Mouse (Mus musculus): ENCODE data around the gene Pck1. TPM values are rescaled to one million over a fixed set of nuclear protein-coding genes. Genes with fewer than 3 reads are reported as not detected.
"Not testable (repeated sequence)": the region's sequence is repeated elsewhere in the genome, so short reads cannot be mapped to it uniquely, and the experiment has no call there.

Gene Pck1
- polyA plus RNA-seq (2015; fragmentation: Nextera tagmentation; extraction: Ambion mirVana): 0.54 and 0.66 TPM in 2 replicates

DNA sequence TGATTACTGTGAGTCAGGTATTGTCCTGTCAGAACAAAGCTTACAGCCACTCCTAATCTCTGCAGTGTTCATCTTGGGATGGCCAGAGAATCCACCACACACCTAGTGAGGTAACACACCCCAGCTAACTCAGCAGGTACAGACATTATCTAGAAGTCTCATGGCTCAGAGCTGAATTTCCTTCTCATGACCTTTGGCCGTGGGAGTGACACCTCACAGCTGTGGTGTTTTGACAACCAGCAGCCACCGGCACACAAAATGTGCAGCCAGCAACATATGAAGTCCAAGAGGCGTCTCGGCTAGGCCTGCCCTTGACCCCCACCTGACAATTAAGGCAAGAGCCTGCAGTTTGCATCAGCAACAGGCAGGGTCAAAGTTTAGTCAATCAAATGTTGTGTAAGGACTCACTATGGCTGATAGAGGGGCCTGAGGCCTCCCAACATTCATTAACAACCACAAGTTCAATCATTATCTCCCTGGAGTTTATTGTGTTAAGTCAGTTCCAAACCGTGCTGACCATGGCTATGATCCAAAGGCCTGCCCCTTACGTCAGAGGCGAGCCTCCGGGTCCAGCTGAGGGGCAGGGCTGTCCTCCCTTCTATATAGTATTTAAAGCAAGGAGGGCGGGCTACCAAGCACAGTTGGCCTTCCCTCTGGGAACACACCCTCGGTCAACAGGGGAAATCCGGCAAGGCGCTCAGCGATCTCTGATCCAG is at the start of gene Pck1:
Gene Pck1, plus strand, starts transcription at position 613 of the 716 bp plus-strand sequence.
- Histone ChIP-seq H3K27me3 (peaks cover 9% of the 10 kb centered on the region; the same call in 1 of the 2 replicates), H3K9ac (no peak within 1 kb of the TSS), H3K36me3 (replicated peaks) (no peaks in the 10 kb centered on the region), H3K4me2 (peak within 1 kb of the TSS; percentile 16; the same call in 1 of the 2 replicates), H3K27ac (replicated peaks) (no peak within 1 kb of the TSS; the same call in 1 of the 2 replicates), H3K4me1 (replicated peaks) (peaks cover 19% of the 10 kb centered on the region), H3K9me3 (replicated peaks) (no peaks in the 10 kb centered on the region), H3K4me3 (replicated peaks) (no peak within 1 kb of the TSS)
- peak; percentile 80 for ATAC-seq (ENCODE audit: insufficient read depth)
- WGBS (ENCODE audit: insufficient replicate concordance): 68% methylated on average over 13 of the region's 13 CpGs

DNA sequence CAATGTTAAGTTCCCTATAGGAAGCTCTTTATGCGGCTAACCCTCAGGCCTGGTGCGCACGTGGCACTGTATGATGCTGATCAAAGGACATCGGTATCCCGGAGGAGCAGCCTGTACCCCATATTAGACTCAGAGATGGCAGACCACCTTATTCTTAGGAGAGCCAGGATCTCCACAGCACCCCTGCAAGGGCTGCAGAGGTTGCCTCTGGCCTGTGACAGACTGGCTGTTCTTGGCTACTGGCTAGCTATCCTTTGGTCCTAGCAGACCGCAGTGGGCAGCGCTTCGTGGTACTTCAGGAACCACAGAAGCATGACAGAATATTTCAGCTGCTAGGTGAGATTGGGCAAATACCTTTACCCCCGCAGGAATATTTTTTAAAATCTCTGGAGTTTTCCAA is 46.4 kb upstream of the Pck1 start:
- Histone ChIP-seq H3K4me2 (no peak overlapping the region), H3K27me3 (peaks cover 9% of the 10 kb centered on the region), H3K4me3 (replicated peaks) (no peak overlapping the region), H3K36me3 (replicated peaks) (no peaks in the 10 kb centered on the region), H3K9ac (no peak overlapping the region), H3K4me1 (replicated peaks) (0 out of 2 replicates have a peak, but pooled peaks cover 5% of the 10 kb centered on the region), H3K27ac (replicated peaks) (no peak overlapping the region), H3K9me3 (replicated peaks) (no peaks in the 10 kb centered on the region)
- ATAC-seq (ENCODE audit: insufficient read depth): no peak
- WGBS (ENCODE audit: insufficient replicate concordance): 65% methylated on average over 9 of the region's 9 CpGs

DNA sequence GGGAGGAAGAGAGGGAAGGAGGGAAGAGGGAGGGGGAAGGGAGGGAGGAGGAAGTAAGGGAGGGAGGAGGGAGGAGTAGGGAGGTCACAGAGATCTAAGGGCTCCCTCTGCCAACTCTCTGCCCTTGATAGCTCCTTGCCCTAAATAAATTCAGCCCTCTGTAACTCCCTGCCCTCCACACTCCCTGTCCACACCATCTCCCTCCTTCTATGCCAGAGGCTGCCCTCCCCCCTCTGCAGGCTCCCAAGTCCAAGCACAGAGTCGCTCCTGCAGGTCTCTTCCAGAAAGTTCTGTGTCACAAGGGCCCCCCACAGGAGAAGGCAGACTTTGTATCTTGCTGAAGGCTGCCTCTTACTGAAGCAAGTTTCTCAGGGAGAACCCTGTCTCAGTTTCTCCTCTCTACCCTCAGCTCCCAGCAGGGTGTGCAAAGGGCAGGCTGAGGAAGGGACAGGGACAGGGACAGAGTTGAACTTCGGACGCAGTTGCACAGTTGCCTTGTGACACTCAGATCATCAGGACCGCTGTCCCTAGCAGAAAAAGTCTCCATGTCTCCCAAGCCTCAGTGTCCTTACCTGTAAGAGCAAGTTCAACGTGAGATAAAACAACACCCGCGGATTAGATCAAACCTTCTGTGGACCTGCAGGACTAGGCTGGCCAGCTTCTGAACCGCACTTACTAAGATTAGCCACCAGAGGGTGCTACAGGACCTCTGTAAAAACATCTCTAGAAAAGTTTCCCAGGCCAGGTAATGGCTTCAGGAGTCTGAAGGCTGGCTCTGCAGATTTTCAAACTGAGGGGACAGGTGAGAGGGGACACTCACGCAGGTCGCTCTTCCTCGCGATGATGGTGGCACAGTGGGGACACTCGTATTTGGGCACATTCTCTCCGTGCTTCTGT is 45.7 kb upstream of the Pck1 start:
- no peak overlapping the region for H3K4me3 ChIP-seq (replicated peaks)
- no peak overlapping the region for H3K9ac ChIP-seq
- H3K36me3 ChIP-seq (replicated peaks): no peaks in the 10 kb centered on the region
- no peak overlapping the region for H3K27ac ChIP-seq (replicated peaks)
- H3K27me3 ChIP-seq: peaks cover 3% of the 10 kb centered on the region; the same call in 1 of the 2 replicates
- no peaks in the 10 kb centered on the region for H3K9me3 ChIP-seq (replicated peaks)
- peak; percentile 30 for ATAC-seq (ENCODE audit: insufficient read depth)
- H3K4me2 ChIP-seq: no peak overlapping the region
- H3K4me1 ChIP-seq (replicated peaks): 0 out of 2 replicates have a peak, but pooled peaks cover 5% of the 10 kb centered on the region
- WGBS (ENCODE audit: insufficient replicate concordance): 17% methylated on average over 14 of the region's 14 CpGs

DNA sequence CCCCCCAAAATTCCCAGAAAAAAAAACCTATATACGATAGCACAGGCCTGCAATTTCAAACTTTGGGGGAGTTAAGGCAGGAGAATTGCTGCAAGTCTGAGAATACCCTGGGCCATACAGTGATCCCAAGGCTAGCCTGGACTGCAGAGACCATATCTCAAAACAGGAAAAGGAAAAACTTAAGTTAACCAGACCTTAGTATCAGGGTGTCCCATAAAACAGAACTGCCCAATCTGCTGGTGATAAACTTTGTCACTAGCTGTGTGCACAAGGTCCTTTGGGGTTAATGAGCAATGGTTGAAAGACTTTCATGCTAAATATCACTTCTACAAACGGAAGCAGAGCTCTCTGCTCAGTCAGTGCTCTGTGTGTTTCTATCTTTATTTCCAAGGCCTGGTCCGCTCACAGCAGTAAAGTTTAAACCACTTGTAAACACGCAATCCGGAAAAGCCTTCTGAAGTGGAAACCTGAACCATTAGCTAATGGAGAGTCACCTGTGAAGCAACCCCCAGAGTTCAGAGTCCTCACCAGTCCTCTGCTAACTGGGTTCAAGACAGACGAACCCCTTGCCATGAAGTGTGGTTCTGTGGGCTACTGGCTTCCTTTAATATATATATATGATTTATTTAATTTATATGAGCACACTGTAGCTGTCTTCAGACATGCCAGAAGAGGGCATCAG is 44.2 kb upstream of the Pck1 start:
- Histone ChIP-seq H3K27ac (replicated peaks) (no peak overlapping the region), H3K9me3 (replicated peaks) (no peaks in the 10 kb centered on the region), H3K4me2 (no peak overlapping the region), H3K27me3 (peaks cover 3% of the 10 kb centered on the region; the same call in 1 of the 2 replicates), H3K4me3 (replicated peaks) (no peak overlapping the region), H3K4me1 (replicated peaks) (0 out of 2 replicates have a peak, but pooled peaks cover 5% of the 10 kb centered on the region), H3K36me3 (replicated peaks) (no peaks in the 10 kb centered on the region), H3K9ac (no peak overlapping the region)
- WGBS (ENCODE audit: insufficient replicate concordance): 49% methylated on average over 6 of the region's 6 CpGs
- ATAC-seq (ENCODE audit: insufficient read depth): 0 out of 2 replicates have a peak, but pooled peaks have one; percentile 11

DNA sequence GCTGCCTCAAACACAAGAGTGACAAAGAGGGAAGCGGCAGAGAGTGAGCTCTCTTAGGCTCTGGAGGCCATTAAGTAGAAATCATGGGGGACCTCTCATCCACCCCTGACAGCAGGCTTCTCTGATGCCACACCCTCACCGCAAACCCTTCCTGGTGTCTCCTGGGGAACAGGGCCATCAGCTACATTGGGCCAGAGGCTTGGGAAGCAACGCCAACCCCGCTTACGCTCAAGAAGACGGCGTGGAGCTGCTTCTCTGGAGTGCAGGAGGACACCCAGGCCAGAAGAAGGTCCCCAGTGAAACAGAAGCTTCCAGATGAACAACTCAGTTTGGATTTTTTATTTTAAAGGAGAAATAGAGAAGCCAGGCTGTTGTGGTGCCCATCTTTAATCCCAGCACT is 43.3 kb upstream of the Pck1 start:
- Histone ChIP-seq H3K9ac (no peak overlapping the region), H3K36me3 (replicated peaks) (no peaks in the 10 kb centered on the region), H3K9me3 (replicated peaks) (no peaks in the 10 kb centered on the region), H3K4me2 (no peak overlapping the region), H3K27ac (replicated peaks) (no peak overlapping the region), H3K27me3 (peaks cover 3% of the 10 kb centered on the region; the same call in 1 of the 2 replicates), H3K4me1 (replicated peaks) (0 out of 2 replicates have a peak, but pooled peaks cover 5% of the 10 kb centered on the region), H3K4me3 (replicated peaks) (no peak overlapping the region)
- WGBS (ENCODE audit: insufficient replicate concordance): 70% methylated on average over 7 of the region's 7 CpGs
- no peak for ATAC-seq (ENCODE audit: insufficient read depth)

DNA sequence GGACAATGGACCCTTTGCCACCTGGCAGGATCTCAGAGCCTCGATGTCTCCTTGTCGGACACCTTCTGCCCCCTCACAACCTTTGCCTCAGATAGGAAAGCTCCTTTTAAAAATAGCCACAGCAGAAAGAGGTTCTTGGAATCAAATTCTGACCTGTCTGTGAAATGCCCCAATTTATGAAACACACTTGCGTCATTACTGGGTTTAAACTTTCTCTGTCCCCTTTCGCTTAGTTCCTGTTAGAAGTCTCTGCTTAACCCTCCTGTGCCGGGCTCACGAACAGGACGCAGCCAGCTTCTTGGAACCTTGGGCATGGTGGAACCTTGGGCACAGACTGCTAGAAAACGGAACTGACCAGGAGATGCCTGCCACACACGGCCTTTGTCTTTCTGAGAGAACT is 42.3 kb upstream of the Pck1 start:
- no peaks in the 10 kb centered on the region for H3K9me3 ChIP-seq (replicated peaks)
- H3K36me3 ChIP-seq (replicated peaks): no peaks in the 10 kb centered on the region
- no peak overlapping the region for H3K4me2 ChIP-seq
- peaks cover 10% of the 10 kb centered on the region for H3K27me3 ChIP-seq
- H3K27ac ChIP-seq (replicated peaks): no peak overlapping the region
- no peak for ATAC-seq (ENCODE audit: insufficient read depth)
- 68% methylated on average over 9 of the region's 9 CpGs for WGBS (ENCODE audit: insufficient replicate concordance)
- H3K4me1 ChIP-seq (replicated peaks): 0 out of 2 replicates have a peak, but pooled peaks cover 5% of the 10 kb centered on the region
- no peak overlapping the region for H3K4me3 ChIP-seq (replicated peaks)
- H3K9ac ChIP-seq: no peak overlapping the region

DNA sequence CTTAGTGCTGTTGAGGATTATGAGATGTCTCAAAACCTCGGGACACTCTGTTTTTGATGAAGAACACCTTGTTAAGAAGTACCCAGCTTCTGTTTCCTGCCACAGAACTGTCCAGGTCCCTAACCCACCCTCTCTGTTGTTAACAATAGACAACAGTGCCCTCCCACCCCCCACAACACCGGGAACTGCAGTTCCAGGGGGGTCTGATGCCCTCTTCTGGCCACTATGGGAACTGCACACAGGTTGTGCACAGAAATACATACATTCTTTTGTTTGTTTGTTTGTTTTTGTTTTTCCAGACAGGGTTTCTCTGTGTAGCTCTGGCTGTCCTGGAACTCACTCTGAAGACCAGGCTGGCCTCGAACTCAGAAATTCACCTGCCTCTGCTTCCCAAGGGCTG is 39.1 kb upstream of the Pck1 start:
- not testable (repeated sequence) for H3K4me1 ChIP-seq (replicated peaks); ATAC-seq (ENCODE audit: insufficient read depth); H3K9me3 ChIP-seq (replicated peaks); H3K4me2 ChIP-seq; H3K4me3 ChIP-seq (replicated peaks); H3K27ac ChIP-seq (replicated peaks); H3K9ac ChIP-seq; H3K36me3 ChIP-seq (replicated peaks)
- peaks cover 28% of the 10 kb centered on the region for H3K27me3 ChIP-seq
- WGBS (ENCODE audit: insufficient replicate concordance): 32% methylated on average over 3 of the region's 3 CpGs

DNA sequence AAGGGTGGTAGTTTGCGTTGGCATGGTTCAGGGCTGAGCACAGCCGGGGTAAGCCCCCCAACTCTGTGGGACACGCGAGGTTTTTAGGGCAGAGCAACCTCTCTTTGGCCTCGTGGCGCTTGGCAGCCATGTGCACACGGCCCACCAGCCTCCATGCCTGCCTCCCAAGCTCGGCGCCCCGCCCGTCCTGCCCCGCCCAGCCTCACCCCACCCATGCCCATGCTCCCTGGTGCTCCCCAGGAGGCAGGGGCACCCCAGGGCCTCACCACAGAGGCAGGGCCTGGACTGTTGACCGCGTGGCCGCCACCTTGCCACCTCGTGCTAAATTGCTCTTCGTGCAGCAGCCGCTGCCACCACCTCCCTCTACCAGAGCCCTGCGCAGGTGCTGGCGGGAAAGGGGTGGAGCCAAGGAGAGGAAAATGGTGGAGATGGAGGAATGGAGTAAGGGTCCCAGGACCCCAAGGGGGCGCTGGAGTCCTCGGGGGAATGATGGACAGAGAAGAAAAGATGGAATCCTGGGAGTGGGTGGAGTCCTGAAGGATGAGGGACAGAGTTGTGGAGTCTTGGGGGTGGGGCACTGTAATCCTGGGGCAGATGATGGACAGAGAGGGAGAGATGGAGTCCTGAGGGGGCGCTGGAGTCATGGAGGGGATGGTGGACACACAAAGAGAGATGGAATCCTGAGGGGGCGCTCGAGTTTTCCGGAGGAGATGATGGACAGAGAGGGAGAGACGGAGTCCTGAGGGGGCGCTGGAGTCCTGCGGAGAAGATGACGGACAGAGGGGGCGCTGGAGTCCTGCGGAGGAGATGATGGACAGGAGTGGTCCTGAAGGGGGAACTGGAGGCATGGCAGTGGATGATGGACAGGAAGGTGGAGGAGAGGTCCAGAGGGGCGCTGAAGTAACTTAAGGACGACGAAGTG is 33.6 kb upstream of the Pck1 start, which contains the start of gene Ctcfl:
Gene Ctcfl, minus strand, starts transcription at position 503 of the 922 bp plus-strand sequence.
- Histone ChIP-seq H3K4me2 (peak within 1 kb of the TSS; percentile 53), H3K4me1 (replicated peaks) (peaks cover 27% of the 10 kb centered on the region), H3K4me3 (replicated peaks) (peak within 1 kb of the TSS; percentile 20), H3K9me3 (replicated peaks) (no peaks in the 10 kb centered on the region), H3K9ac (0 out of 2 replicates have a peak within 1 kb of the TSS, but pooled peaks have one; percentile 12), H3K27me3 (peaks cover 39% of the 10 kb centered on the region), H3K27ac (replicated peaks) (peak within 1 kb of the TSS; percentile 85), H3K36me3 (replicated peaks) (no peaks in the 10 kb centered on the region)
- WGBS (ENCODE audit: insufficient replicate concordance): 73% methylated on average over 35 of the region's 35 CpGs
- ATAC-seq (ENCODE audit: insufficient read depth): peak; percentile 62

DNA sequence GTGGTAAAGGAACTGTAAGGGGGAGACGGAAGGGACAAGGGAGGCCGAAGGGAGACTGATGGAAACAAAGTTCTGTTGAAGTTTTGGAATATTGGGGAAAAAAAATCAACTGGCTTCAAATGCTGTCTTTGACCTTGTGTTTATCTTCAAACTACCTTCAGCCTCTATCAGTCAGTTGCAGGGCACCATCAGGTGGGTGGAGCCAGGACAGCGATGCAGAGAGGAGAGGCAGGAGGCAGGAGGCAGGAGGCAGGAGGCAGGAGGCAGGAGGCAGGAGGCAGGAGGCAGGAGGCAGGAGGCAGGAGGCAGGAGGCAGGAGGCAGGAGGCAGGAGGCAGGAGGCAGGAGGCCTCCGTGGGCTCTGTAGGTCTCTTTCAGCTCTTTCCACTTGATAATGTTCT is 32.7 kb upstream of the Pck1 start:
- 46% methylated on average over 4 of the region's 4 CpGs for WGBS (ENCODE audit: insufficient replicate concordance)
- H3K9ac ChIP-seq: 0 out of 2 replicates have a peak overlapping the region, but pooled peaks have one; percentile 12
- peak overlapping the region; percentile 20 for H3K4me3 ChIP-seq (replicated peaks)
- peak overlapping the region; percentile 53 for H3K4me2 ChIP-seq
- H3K36me3 ChIP-seq (replicated peaks); H3K9me3 ChIP-seq (replicated peaks): not testable (repeated sequence)
- peak; percentile 85 for ATAC-seq (ENCODE audit: insufficient read depth)
- H3K4me1 ChIP-seq (replicated peaks): peaks cover 27% of the 10 kb centered on the region
- peak overlapping the region; percentile 85 for H3K27ac ChIP-seq (replicated peaks)
- peaks cover 39% of the 10 kb centered on the region for H3K27me3 ChIP-seq

All from liver, embryonic 15.5 days (tissue).